Mouse (Mus musculus) left cerebral cortex, postnatal 4 days (tissue): ENCODE measurements around the gene Sez6l2. TPM values are rescaled to one million over a fixed set of nuclear protein-coding genes. Genes with fewer than 3 reads are reported as not detected.

Experiments
- DNase-seq: peaks from one replicate; pipeline ENCODE4 v3.0.0-alpha.2; 2022
- intact Hi-C: fragments of 180-260 bp; cut with DNase I; formaldehyde crosslinking; loops from one replicate; pipeline ENCODE4 v1.15.1; 2025
- total RNA-seq, 2 experiments: library from RNA; stranded (reverse); gene quantifications; 2 replicates each; pipeline ENCODE4 v1.2.3; 2021

Gene Sez6l2
- total RNA-seq, 2 experiments from 2014 or later = 214 to 235 TPM

DNA sequence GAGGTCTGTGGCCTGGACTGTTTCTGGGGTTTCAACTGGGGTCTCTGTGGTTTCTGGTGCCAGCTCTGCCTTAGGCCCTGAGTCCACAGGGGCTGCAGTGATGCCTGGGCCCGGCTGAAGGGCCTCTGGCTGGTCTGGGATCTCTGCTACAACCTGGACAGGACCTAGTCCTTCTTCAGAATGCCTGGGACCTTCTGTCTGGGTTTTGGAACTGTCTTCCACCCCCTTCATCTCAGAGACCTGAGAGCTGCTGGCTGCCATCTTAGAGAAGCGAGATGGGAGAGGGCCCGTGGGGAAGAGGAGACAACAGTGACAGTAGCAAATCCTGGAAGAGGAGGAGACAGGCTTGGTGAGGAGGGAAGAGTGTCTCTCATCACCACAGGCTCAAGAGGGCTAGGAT is 69.7 kb downstream of the Sez6l2 start:
- intact Hi-C loops = no loop called here
- DNase-seq = no peak

Other genes starting within 250 kb of the Sez6l2 start
- gene Coro1a, start 242.8 kb upstream of the Sez6l2 start, total RNA-seq = 100 to 1,000 TPM; 137 to 143 TPM
- 100 to 1,000 TPM; 196 to 202 TPM for gene Mapk3, start 191.0 kb upstream of the Sez6l2 start, total RNA-seq
- gene Gdpd3, start 184.2 kb upstream of the Sez6l2 start, total RNA-seq = 1 to 10 TPM; 5.2 to 5.5 TPM
- gene Ypel3, start 173.6 kb upstream of the Sez6l2 start, total RNA-seq = 100 to 1,000 TPM; 110 to 113 TPM
- gene Tbx6, start 169.1 kb upstream of the Sez6l2 start, total RNA-seq = under 1 TPM; 0.40 to 0.58 TPM
- 10 to 100 TPM; 71.1 to 79.7 TPM for gene Ppp4c, start 158.1 kb upstream of the Sez6l2 start, total RNA-seq
- gene Fam57b, start 152.9 kb upstream of the Sez6l2 start, total RNA-seq = 100 to 1,000 TPM; 165 to 167 TPM
- not detected for gene 4930451I11Rik, start 118.9 kb upstream of the Sez6l2 start, total RNA-seq
- 10 to 100 TPM; 74.3 to 84.4 TPM for gene Doc2a, start 103.1 kb upstream of the Sez6l2 start, total RNA-seq
- gene Hirip3, start 88.6 kb upstream of the Sez6l2 start, total RNA-seq = 10 to 100 TPM; 31.5 to 41.2 TPM
- 10 to 100 TPM; 61.7 to 65.2 TPM for gene Ino80e, start 88.2 kb upstream of the Sez6l2 start, total RNA-seq
- gene Taok2, start 65.9 kb upstream of the Sez6l2 start, total RNA-seq = 100 to 1,000 TPM; 158 to 165 TPM
- gene Tmem219, start 27.6 kb upstream of the Sez6l2 start, total RNA-seq = 10 to 100 TPM; 19.4 to 20.8 TPM
- 100 to 1,000 TPM; 151 to 167 TPM for gene Kctd13, start 21.7 kb upstream of the Sez6l2 start, total RNA-seq
- gene Asphd1, start 981 bp upstream of the Sez6l2 start, total RNA-seq = 10 to 100 TPM; 26.5 to 31.9 TPM
- 100 to 1,000 TPM in 1 of 2 experiments, 10 to 100 TPM in 1; 92.7 to 104 TPM for gene Cdipt, start 25.4 kb downstream of the Sez6l2 start, total RNA-seq
- gene Cdiptos, start 25.5 kb downstream of the Sez6l2 start, total RNA-seq = not detected
- gene Mvp, start 64.1 kb downstream of the Sez6l2 start, total RNA-seq = 1 to 10 TPM; 5.4 to 6.0 TPM
- gene Pagr1b, start 65.9 kb downstream of the Sez6l2 start, total RNA-seq = 1 to 10 TPM in 1 of 2 experiments, not detected in 1; 1.6 TPM
- 10 to 100 TPM; 10.2 to 15.4 TPM for gene Pagr1a, start 66.8 kb downstream of the Sez6l2 start, total RNA-seq
- 10 to 100 TPM; 36.7 to 48.6 TPM for gene Gm42742, start 70.5 kb downstream of the Sez6l2 start, total RNA-seq
- 100 to 1,000 TPM; 132 to 136 TPM for gene Prrt2, start 70.6 kb downstream of the Sez6l2 start, total RNA-seq
- gene Maz, start 76.5 kb downstream of the Sez6l2 start, total RNA-seq = 100 to 1,000 TPM; 322 to 334 TPM
- gene Kif22, start 91.9 kb downstream of the Sez6l2 start, total RNA-seq = 10 to 100 TPM; 10.4 to 12.5 TPM
- gene Zg16, start 136.8 kb downstream of the Sez6l2 start, total RNA-seq = not detected
- under 1 TPM; 0.77 to 0.90 TPM for gene AI467606, start 140.8 kb downstream of the Sez6l2 start, total RNA-seq
- gene Qprt, start 171.7 kb downstream of the Sez6l2 start, total RNA-seq = under 1 TPM in 1 of 2 experiments, not detected in 1; 0.18 TPM
- gene Spn, start 187.3 kb downstream of the Sez6l2 start, total RNA-seq = under 1 TPM; 0.22 to 0.74 TPM
- gene Cd2bp2, start 245.5 kb downstream of the Sez6l2 start, total RNA-seq = 10 to 100 TPM; 65.8 to 78.8 TPM